Mouse (Mus musculus) heart, postnatal 0 days (tissue): ENCODE measurements around the gene Tdgf1. TPM values are rescaled to one million over a fixed set of nuclear protein-coding genes. Genes with fewer than 3 reads are reported as not detected.

Experiments used
- ATAC-seq: fragments of 200-750 bp; cut with Nextera tagmentation; 2 replicates; pipeline ENCODE4 v1.8.0; 2017; ENCODE audit warnings: low read depth, moderate number of reproducible peaks, moderate library complexity; ENCODE audit not compliant: insufficient read depth
- DNase-seq: peaks from one replicate; pipeline ENCODE4 v3.0.0-alpha.2; 2016; ENCODE audit warnings: low spot score
- H3K27ac ChIP-seq: fragments of 300-500 bp; sonication (generic); 2 replicates; pipeline ENCODE4 v1.5.1; 2014; ENCODE audit warnings: low read depth, mild to moderate bottlenecking
- H3K27me3 ChIP-seq: fragments of 300-500 bp; sonication (generic); 2 replicates; pipeline ENCODE4 v1.6.1; 2014; ENCODE audit warnings: low read length, mixed read lengths; ENCODE audit not compliant: control insufficient read depth, insufficient read depth
- H3K36me3 ChIP-seq: fragments of 300-500 bp; sonication (generic); replicated peaks from 2 replicates; pipeline ENCODE4 v1.6.1; 2014; ENCODE audit warnings: low read length, mixed read lengths; ENCODE audit not compliant: control insufficient read depth, insufficient read depth
- H3K4me1 ChIP-seq: fragments of 300-500 bp; sonication (generic); 2 replicates; pipeline ENCODE4 v1.6.1; 2014; ENCODE audit warnings: antibody characterized with exemption; ENCODE audit not compliant: control insufficient read depth, insufficient read depth
- H3K4me2 ChIP-seq: fragments of 300-500 bp; sonication (generic); 2 replicates; pipeline ENCODE4 v1.6.1; 2014; ENCODE audit warnings: low read depth, mild to moderate bottlenecking, low read length, moderate library complexity
- H3K4me3 ChIP-seq: fragments of 300-500 bp; sonication (generic); 2 replicates; pipeline ENCODE4 v1.5.1; 2014; ENCODE audit warnings: low read depth, low read length
- H3K9ac ChIP-seq: fragments of 300-500 bp; sonication (generic); replicated peaks from 2 replicates; pipeline ENCODE4 v1.6.1; 2014; ENCODE audit warnings: low read depth, low read length, mixed read lengths
- H3K9me3 ChIP-seq: fragments of 300-500 bp; sonication (generic); replicated peaks from 2 replicates; pipeline ENCODE4 v1.6.1; 2016; ENCODE audit warnings: low read length; ENCODE audit not compliant: control insufficient read depth
- CTCF ChIP-seq: IDR thresholded peaks from 2 replicates; pipeline ENCODE4 v1.5.1; 2016; ENCODE audit warnings: antibody characterized with exemption, control low read depth, low read depth
- EP300 ChIP-seq: IDR thresholded peaks from 2 replicates; pipeline ENCODE4 v1.6.1; 2016; ENCODE audit warnings: antibody characterized with exemption, low read depth
- WGBS: fragments of 180-500 bp; shearing (Covaris S2); extraction: QIAGEN DNeasy Blood & Tissue Kit; methylation state at CpG from one replicate; pipeline ENCODE4 v1.1.7; 2014; 5-methylcytosine and 5-hydroxymethylcytosine counted together
- polyA plus RNA-seq: library from polyadenylated mRNA; unstranded; fragments of >200 nt; fragmentation: Nextera tagmentation; extraction: Ambion mirVana; gene quantifications from 2 replicates; pipeline ENCODE4 v1.2.1, GENCODE M21; 2015
- total RNA-seq: library from RNA; depleted of rRNA; stranded (reverse); fragments of >200 nt; gene quantifications from 2 replicates; pipeline ENCODE4 v1.2.3, GENCODE M21; 2014; ENCODE audit warnings: low replicate concordance

The Tdgf1 gene
- total and polyA plus RNA-seq, 2 experiments from 2014 or later = not detected

- no peaks in the 10 kb centered on the region for H3K36me3 ChIP-seq
Observed at GRCm38 (mm10) chr9:110901204-110901603, 44.8 kb downstream of the Tdgf1 start.

DNA sequence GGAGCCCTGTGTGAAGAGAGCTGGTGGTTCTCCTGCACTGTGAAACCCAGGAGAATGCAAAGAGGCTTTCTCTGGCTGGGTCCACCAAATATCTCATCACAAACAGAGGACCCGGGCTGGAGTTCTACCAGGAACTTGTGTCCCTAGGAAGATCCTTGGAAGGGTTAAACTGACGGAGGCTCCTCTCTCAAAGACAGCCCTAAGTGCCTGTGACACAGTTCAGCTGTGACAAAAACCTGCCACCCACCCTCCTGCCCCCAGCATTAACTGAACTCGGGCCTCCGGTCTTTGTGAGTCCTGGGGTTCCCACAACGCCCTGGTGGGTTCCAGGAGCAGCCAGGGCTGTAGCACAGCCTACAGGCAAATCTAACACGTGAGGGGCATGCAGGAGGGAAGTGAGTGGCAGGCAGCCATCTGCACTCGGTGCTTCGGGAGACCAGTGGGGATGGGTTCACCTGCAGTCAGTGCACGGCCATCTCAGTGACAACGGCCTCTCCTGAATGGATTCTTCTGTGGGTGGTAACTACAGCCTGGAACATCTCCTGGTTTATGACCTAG is 46.4 kb downstream of the Tdgf1 start:
- ATAC-seq = no peak
- Histone ChIP-seq H3K4me1 (no peaks in the 10 kb centered on the region), H3K9ac (no peak overlapping the region), H3K36me3 (0 out of 2 replicates have a peak, but pooled peaks cover 7% of the 10 kb centered on the region), H3K4me3 (no peak overlapping the region), H3K4me2 (no peak overlapping the region), H3K9me3 (no peaks in the 10 kb centered on the region), H3K27me3 (peaks cover under 1% of the 10 kb centered on the region; the same call in 1 of the 2 replicates), H3K27ac (no peak overlapping the region)
- WGBS = 27% methylated on average over 10 of the region's 10 CpGs
- TF ChIP-seq EP300 (no peak), CTCF (no peak)
- DNase-seq = no peak

More at GRCm38 (mm10) chr9:110901204-110901603, 44.8 kb downstream of the Tdgf1 start:
- H3K9ac ChIP-seq = no peak overlapping the region
- ATAC-seq = no peak
- no peak overlapping the region for H3K4me2 ChIP-seq
- TF ChIP-seq EP300 (no peak), CTCF (no peak)
- H3K4me3 ChIP-seq = no peak overlapping the region
- 91% methylated on average over 6 of the region's 6 CpGs for WGBS
- H3K4me1 ChIP-seq = no peaks in the 10 kb centered on the region
- DNase-seq = no peak
- no peaks in the 10 kb centered on the region for H3K27me3 ChIP-seq
- H3K9me3 ChIP-seq = no peaks in the 10 kb centered on the region
- no peak overlapping the region for H3K27ac ChIP-seq

GRCm38 (mm10) chr9:110896595-110896994 is 49.4 kb downstream of the Tdgf1 start:
- 22% methylated on average over 6 of the region's 6 CpGs for WGBS
- Histone ChIP-seq H3K4me3 (no peak overlapping the region), H3K27me3 (peaks cover 4% of the 10 kb centered on the region; the same call in 1 of the 2 replicates), H3K9ac (no peak overlapping the region), H3K4me1 (no peaks in the 10 kb centered on the region), H3K27ac (no peak overlapping the region), H3K4me2 (no peak overlapping the region), H3K36me3 (0 out of 2 replicates have a peak, but pooled peaks cover 15% of the 10 kb centered on the region), H3K9me3 (no peaks in the 10 kb centered on the region)
- DNase-seq (no peak), ATAC-seq (no peak)
- TF ChIP-seq CTCF (no peak), EP300 (no peak)

DNA sequence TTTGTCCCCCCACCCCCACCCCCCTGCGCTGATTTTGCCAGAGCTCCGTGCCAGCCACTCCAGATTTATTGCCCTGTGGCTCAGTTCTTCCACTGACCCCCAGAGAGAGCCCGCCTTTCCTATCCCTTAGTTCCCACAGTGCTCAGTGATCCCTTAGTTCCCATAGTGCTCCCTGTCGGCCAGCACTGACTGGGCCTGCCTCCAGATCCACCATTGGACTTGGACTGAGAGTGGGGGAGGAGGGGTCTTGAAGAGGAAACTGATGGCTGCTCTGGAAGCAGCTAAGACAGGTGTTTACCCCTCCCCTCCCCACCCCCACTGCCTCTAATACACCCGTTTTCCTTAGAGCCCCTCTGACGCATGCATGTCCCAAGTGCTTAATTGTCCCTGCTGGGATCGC is 50.0 kb downstream of the Tdgf1 start:
- H3K36me3 ChIP-seq = 0 out of 2 replicates have a peak, but pooled peaks cover 15% of the 10 kb centered on the region
- H3K9ac ChIP-seq = no peak overlapping the region
- DNase-seq = no peak
- no peak for ATAC-seq
- no peaks in the 10 kb centered on the region for H3K9me3 ChIP-seq
- TF ChIP-seq EP300 = no peak
- TF ChIP-seq CTCF = no peak
- no peaks in the 10 kb centered on the region for H3K4me1 ChIP-seq
- WGBS = 34% methylated on average over 7 of the region's 7 CpGs
- H3K4me2 ChIP-seq = no peak overlapping the region
- H3K4me3 ChIP-seq = no peak overlapping the region
- no peak overlapping the region for H3K27ac ChIP-seq
- H3K27me3 ChIP-seq = peaks cover 4% of the 10 kb centered on the region; the same call in 1 of the 2 replicates

DNA sequence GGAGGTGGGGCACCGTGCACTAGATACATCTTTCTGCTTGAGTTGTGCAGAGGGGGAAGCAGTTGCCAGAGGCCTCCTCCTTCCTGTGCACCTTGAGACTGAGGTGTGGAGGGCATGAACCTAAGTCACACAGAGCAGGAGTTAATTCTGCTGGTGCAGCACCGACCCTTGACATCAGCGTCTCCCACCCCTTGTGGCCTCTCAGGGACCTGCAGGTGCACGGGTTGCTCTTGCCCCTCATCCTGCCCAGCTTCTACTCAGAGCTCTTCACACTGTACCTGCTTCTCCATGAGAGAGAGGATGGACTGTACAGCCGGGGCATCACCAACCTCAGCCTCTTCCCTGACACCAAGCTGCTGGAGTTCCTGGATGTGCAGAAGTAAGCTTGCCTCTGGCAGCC is 50.5 kb downstream of the Tdgf1 start:
- peaks cover 4% of the 10 kb centered on the region; the same call in 1 of the 2 replicates for H3K27me3 ChIP-seq
- ATAC-seq = no peak
- TF ChIP-seq CTCF (no peak), EP300 (no peak)
- no peaks in the 10 kb centered on the region for H3K9me3 ChIP-seq
- H3K4me2 ChIP-seq = no peak overlapping the region
- no peak overlapping the region for H3K27ac ChIP-seq
- whole genome bisulfite sequencing = 50% methylated on average over 5 of the region's 5 CpGs
- no peak overlapping the region for H3K9ac ChIP-seq
- no peaks in the 10 kb centered on the region for H3K4me1 ChIP-seq
- DNase-seq = no peak
- 0 out of 2 replicates have a peak, but pooled peaks cover 15% of the 10 kb centered on the region for H3K36me3 ChIP-seq
- H3K4me3 ChIP-seq = no peak overlapping the region

DNA sequence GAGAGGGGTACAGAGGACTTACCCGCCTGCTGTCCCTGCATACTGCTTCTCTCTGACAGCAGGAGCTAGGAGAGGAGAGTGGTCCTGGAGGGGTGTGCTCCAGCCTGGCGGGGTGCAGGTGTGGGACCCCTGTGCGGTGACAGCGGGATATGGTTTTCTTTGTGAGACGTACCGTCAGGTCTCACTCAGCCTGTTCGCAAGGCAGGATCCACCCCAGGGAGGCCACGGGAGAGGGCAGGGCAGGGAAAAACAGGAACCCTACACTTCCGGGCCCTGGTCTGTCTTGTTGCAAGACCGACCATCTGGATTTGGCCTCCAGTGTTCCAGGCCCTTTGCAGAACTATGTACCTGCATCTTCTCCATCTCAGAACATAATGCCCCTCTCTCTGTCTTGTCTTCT is 52.5 kb downstream of the Tdgf1 start:
- H3K9me3 ChIP-seq = no peaks in the 10 kb centered on the region
- no peak overlapping the region for H3K9ac ChIP-seq
- DNase-seq (no peak), ATAC-seq (no peak)
- 80% methylated on average over 10 of the region's 10 CpGs for WGBS
- H3K27ac ChIP-seq = no peak overlapping the region
- no peak overlapping the region for H3K4me2 ChIP-seq
- H3K4me3 ChIP-seq = no peak overlapping the region
- H3K36me3 ChIP-seq = 0 out of 2 replicates have a peak, but pooled peaks cover 15% of the 10 kb centered on the region
- peaks cover 7% of the 10 kb centered on the region for H3K4me1 ChIP-seq
- peaks cover 4% of the 10 kb centered on the region; the same call in 1 of the 2 replicates for H3K27me3 ChIP-seq
- TF ChIP-seq CTCF (no peak), EP300 (no peak)
